Mouse (Mus musculus): ENCODE data around the gene Map4k3.
"Not testable (repeated sequence)": the region's sequence is repeated elsewhere in the genome, so short reads cannot be mapped to it uniquely, and the experiment has no call there.

Map4k3 gene

DNA sequence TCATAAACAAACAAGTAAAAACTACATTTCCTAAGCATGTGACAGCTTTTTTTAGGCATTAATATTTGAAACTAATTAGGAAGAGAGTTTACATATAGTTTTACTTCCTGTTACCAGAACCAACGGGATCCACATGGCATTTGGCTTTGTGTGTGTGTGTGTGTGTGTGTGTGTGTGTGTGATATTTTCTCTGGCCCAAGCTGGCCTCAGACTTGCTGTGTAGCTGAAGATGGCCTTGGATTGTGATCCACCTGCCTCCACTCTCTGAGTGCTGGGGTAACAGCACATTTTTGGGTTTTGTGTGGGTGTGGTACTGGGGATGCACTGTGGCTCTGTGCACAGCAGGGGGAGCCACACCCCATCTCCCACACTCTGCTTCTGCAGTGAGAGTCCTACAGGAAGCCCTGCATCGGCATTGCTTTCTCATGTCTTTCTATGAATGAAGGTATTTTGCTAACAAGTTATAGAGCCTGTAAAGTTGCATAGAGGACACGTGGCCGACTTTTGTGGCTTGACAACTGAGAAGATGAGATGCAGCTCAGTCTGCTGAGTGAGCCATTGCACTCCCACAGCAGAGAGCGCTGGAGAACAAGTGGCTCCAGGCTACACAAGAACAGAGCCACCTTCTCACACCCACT lies 107.4 kb downstream of the Map4k3 start:
- DNase-seq = peak; percentile 78 to 79

DNA sequence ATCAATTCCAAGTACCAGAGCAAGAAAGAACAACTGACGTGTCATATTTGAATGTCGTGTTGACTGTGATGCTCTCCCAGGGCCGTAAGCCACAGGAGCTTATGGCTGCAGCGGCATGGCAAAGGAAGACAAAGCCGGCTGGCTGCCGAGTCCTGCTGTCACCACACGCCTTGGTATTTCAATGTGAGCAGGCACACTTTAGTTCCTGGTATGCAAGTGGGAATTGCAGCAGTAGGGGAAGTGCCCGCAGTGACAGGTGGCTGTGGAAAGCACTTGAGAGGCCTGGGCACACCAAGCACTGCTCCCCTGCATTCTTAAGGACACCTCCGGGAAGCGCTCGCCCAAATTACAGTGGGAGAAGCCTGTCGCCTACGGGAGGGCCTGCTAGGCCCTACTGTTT lies 108.7 kb downstream of the Map4k3 start:
- peak; percentile 56 to 57 for DNase-seq

GRCm38 (mm10) chr17:80618890-80619289 lies 109.4 kb downstream of the Map4k3 start:
- DNase-seq = no peak

DNA sequence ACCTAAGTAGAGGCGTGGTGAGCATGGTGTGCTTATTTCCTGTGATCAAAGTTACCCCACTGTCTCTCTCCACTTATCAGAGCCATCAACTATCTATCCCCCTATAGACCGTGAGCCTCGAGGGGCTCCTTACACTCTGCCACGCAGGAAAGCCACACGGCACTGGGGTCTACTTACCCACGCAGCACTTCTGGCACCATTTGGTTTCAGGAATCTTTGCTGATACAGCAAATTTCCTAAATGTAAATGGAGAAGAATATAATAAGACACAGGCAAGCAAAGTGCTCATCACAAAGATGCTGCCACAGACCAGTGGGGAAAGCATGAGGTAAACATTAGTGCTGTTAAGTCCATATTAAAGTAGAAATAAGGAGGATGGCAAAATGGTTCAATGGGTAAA lies 124.5 kb downstream of the Map4k3 start:
- DNase-seq = no peak

DNA sequence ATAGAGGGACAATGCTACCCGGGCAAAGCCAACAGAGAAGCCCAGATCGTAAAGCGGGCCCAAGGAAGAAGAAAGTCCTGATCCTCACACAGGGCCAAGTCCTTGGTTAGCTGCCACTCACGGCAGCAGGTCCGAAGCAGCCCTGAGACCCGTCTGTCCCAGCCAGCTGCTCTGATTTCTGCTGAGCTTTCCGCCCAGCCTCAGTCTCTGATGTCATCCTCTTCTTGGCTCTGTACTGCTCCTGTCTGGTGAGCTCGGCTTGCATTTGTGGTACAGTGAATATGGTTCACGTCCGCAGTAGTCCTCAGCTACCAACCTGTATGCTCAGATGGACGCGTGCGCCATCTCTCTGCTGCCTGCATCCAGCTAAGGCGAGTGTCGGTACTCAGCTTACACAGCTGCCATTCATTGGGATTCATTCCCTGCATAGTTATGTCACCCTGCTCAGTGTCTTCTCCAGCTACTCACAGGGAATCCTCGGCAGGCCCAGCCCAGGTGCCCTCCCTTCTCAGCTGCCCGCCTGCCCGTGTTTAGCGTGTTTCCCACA lies 125.1 kb downstream of the Map4k3 start:
- peak in 1 of 2 experiments; percentile 33 for DNase-seq

GRCm38 (mm10) chr17:80601371-80601770 lies 126.9 kb downstream of the Map4k3 start:
- DNase-seq = peak; percentile 69 to 70

DNA sequence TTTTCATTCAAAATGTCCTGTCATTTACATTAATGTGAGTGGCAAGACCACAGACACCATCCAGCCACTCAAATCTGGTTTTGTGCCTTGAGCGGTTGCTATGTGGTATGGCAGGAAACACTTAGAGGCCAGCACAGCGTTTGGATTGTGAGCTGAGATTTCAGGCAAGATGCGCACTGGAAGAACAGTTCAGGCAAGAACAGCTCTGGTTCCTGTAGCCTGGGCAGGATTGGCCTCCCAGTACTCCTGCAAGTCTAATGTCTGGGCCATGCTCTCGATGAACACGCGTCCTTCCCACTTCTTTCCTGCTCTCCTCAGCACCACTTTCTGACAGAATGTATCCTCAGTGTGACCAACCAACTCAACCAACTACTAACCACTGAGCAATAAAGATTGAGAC lies 145.2 kb downstream of the Map4k3 start:
- DNase-seq = no peak

DNA sequence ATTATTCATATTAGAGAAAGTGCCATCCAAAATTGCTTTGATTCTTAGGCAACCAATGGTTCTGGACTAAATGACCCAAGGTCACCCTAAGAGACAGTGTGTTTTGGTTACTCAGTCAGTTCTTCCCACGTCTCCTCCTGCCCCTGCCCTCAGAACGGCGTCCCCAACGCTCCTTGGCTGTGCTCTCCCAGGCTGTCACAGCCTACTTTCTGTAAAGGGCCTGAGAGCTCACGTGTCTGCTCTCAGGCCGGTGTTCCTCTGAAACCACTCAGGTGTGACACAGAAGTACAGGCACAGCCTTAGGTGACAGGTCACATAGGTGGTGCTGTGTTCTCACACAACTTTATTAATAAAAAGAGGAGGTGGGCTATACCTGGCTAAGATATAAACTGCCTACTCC lies 148.4 kb downstream of the Map4k3 start:
- no peak for DNase-seq

- DNase-seq = no peak
Observed at GRCm38 (mm10) chr17:80579089-80579488, 149.2 kb downstream of the Map4k3 start.

DNA sequence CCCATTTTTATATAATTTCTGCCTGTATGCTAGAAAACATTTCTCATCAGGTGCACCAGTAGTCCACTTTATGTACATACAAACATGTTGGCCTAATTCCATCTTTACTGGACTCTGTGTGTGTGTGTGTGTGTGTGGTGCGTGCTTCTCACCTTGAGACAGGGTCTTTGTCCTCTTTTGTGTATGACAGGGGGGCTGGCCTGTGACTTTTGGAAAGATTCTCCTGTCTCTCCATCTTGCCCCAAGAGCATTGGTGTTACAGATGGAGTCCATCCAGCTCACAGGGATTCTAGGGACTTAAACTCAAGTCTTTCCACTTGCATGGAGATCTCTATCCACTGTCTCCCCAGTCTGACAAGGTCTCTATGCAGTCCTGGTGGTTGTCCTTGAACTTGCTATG lies 150.2 kb downstream of the Map4k3 start:
- no peak for DNase-seq

DNA sequence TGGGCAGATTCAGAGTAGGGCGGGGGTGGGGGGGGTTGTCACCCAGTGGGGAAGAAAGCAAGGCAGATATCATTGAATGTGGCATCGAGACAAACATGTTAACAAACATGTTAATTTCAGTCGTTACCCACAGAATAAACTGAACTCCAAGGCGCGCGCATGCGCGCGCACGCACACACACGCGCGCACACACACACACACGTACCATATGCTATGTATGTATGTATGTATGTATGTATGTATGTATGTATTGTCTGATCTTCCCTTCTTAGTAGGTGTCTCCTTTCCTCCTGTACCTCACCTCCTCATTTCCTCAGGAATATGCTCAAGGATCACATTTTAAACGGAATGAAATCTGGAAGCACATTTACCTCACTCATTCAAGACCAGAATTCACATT lies 150.6 kb downstream of the Map4k3 start, which contains the start of gene Cdkl4:
Gene Cdkl4, minus strand, starts transcription at position 175 of the 400 bp plus-strand sequence.
- DNase-seq = no peak

DNA sequence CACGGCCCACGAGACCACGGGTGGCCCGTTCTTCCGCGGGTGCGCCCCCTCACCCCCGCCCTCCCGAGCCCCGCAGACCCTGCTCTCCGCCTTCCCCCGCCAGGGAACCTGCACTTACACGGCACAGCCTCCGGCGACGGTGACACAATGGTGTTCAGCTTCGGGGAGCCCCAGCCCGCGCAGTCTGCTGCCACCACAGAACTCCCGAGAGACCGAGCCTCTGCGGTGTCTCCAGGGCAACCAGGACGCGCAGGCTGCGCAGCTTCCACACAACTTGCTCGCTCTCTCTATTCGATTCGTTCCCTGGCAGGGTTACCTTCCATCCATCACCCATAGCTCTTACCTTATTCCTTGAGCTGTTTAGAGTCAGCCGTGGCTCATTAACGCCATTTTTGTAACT lies 151.1 kb downstream of the Map4k3 start:
- DNase-seq = peak in 1 of 2 experiments; percentile 15

- DNase-seq = no peak
Observed at GRCm38 (mm10) chr17:80575008-80575407, 153.3 kb downstream of the Map4k3 start.

DNA sequence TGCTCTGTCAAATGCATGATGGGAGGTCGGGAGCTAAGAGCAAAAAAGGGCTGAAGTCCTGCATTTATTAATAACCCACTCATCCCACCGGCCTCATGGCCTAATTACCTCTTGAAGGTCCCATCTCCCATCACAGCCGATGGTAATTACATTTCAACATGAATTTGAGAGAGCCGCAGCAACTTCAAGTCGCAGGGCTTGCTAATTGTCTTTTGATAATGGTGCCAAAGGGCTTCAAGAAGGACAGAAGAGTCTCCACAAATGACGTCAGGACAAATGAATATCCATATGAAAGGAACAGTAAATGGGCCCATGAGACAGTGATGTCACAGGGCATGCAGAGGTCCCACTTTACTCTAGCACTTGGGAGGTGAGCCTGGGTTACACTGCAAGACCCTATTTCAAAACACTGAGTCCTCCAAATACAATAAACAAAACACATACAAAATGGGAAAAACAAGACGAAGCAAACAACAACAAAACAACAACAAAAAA lies 153.8 kb downstream of the Map4k3 start:
- no peak for DNase-seq

DNA sequence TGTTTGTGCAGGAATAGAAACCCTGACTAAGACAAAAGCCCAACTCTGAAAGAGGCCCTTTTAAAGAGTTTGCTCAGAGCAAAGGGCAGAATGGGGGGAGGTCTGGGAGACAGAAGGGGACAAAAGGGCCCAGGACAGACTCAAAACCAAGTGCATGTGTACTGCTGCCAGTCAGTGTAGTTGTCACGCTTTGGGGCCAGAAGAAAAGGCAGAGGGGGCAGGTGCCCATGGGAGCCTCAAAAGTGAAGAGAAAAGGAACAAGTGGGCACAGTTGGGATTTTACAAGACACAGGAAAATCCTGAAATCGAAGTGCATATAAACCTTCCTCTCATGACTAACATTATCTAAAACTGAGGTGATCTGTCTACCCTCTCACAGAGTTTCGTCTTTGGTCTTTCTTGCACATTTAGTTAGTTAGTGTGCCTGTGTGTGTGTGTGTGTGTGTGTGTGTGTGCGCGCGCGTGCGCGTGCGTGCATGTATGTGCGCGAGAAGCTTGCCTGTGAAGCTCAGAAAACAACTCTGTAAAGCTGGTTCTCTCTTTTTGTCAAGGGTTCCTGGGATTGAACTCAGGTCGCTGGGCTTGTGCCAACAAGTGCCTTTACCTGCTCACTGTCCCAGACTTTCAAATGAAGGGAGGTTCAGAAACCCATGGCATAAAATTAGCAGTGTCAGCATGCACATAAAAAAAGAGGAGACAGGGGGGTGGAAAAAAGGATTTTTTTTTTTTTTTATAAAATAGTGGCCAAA lies 155.9 kb downstream of the Map4k3 start:
- DNase-seq = no peak

- no peak for DNase-seq
Observed at GRCm38 (mm10) chr17:80571460-80571859, 156.8 kb downstream of the Map4k3 start.

- not testable (repeated sequence) for DNase-seq
Observed at GRCm38 (mm10) chr17:80569718-80570117, 158.6 kb downstream of the Map4k3 start.

DNA sequence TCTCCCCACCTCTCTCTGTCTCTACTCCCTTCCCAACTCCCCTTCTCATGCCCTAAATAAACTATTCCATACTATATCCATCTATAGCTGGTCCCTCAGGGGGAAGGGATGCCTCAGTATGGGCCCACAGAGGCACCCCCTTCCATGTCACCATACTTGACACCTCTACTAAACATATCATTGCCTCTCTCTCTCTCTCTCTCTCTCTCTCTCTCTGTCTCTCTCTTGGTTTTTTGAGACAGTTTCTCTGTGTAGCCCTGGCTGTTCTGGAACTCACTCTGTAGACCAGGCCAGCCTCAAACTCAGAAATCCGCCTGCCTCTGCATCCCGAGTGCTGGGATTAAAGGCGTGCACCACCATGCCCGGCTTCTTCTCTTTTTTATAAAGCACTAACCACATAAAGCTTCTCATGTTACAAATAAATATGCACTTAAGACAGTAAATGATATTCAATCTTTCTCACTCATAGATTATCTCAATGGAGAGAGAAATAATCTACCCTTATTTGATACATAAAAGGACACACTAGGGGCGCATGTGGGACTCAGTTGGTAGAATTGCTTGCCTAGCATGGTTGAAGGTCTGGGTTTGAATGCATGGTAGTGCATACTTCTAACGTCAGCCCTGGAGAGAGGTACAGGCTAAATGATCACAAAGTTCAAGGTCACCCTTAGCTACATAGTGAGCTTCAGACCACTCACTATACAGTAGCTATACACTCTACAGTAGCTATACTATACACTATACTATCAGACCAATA lies 159.3 kb downstream of the Map4k3 start:
- DNase-seq = no peak

DNA sequence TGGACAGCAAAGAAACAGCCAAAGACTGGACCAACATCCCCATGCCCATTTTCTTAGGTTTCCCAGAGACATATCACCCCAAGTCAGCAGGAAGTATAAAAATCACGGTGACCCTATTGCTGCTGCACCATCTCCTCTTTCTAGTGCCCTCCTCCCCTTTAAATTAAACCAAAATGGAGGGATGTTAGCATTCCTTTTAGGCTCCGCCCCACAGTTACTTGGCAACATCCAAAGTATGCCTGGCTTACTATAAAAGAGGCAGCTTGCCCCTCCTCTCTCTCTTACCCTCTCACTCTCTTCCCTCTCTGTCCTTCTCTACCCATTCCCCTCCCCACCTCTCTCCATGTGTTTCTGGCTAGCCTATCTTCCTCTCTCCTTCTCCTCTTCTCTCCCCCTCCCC lies 159.8 kb downstream of the Map4k3 start:
- no peak for DNase-seq

DNA sequence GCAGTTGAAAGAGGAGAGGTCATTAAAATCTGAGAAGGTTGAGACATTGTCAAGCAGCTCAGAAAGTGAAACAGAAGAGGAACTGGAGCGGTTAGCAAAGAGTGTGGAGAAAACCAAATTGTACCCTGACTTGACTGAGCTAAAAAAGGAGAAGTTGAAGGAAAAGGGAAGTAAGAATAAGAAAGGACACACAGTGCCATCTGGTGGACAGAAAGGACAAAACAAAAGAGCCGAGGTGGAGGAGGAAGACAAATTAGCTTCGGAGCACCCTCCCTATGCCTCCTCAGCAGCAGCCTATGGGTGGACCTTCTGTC lies 163.7 kb downstream of the Map4k3 start:
- no peak for DNase-seq

- DNase-seq = not testable (repeated sequence)
Observed at GRCm38 (mm10) chr17:80563762-80564610, 164.3 kb downstream of the Map4k3 start.

GRCm38 (mm10) chr17:80562792-80563191 lies 165.5 kb downstream of the Map4k3 start:
- DNase-seq = no peak
